Mouse (Mus musculus) cerebellum, postnatal 36 days (tissue): ENCODE data around the gene Peli2.

ENCODE experiments used
- DNase-seq, 2 experiments: peaks; one replicate each; pipeline ENCODE4 v3.0.0; 2021 to 2022; ENCODE audit warnings: mixed read lengths in 2 of 2

Gene Peli2

GRCm38 (mm10) chr14:48196804-48197203 is 76.2 kb downstream of the Peli2 start:
- no peak for DNase-seq

- no peak for DNase-seq
Observed at GRCm38 (mm10) chr14:48197287-48197686, 76.7 kb downstream of the Peli2 start.

GRCm38 (mm10) chr14:48198190-48198954 is 77.7 kb downstream of the Peli2 start:
- no peak for DNase-seq

- peak; percentile 37 to 52 for DNase-seq
Observed at GRCm38 (mm10) chr14:48198957-48199356, 78.3 kb downstream of the Peli2 start.

- no peak for DNase-seq
Observed at GRCm38 (mm10) chr14:48199506-48199905, 78.9 kb downstream of the Peli2 start.

- no peak for DNase-seq
Observed at GRCm38 (mm10) chr14:48200291-48200690, 79.7 kb downstream of the Peli2 start.

- no peak for DNase-seq
Observed at GRCm38 (mm10) chr14:48200788-48201187, 80.2 kb downstream of the Peli2 start.

- no peak for DNase-seq
Observed at GRCm38 (mm10) chr14:48201403-48201802, 80.8 kb downstream of the Peli2 start.

- no peak for DNase-seq
Observed at GRCm38 (mm10) chr14:48202096-48203036, 81.7 kb downstream of the Peli2 start.

GRCm38 (mm10) chr14:48205044-48205443 is 84.4 kb downstream of the Peli2 start:
- no peak for DNase-seq

GRCm38 (mm10) chr14:48205635-48206034 is 85.0 kb downstream of the Peli2 start:
- DNase-seq: no peak

- no peak for DNase-seq
Observed at GRCm38 (mm10) chr14:48207119-48207518, 86.5 kb downstream of the Peli2 start.

GRCm38 (mm10) chr14:48207746-48208640 is 87.4 kb downstream of the Peli2 start:
- no peak for DNase-seq

GRCm38 (mm10) chr14:48209436-48209835 is 88.8 kb downstream of the Peli2 start:
- no peak for DNase-seq

- DNase-seq: peak in 1 of 2 experiments; percentile 46
Observed at GRCm38 (mm10) chr14:48210089-48210488, 89.5 kb downstream of the Peli2 start.

- DNase-seq: no peak
Observed at GRCm38 (mm10) chr14:48211526-48211925, 90.9 kb downstream of the Peli2 start.

- DNase-seq: no peak
Observed at GRCm38 (mm10) chr14:48212839-48213238, 92.2 kb downstream of the Peli2 start.

GRCm38 (mm10) chr14:48213593-48213992 is 93.0 kb downstream of the Peli2 start:
- no peak for DNase-seq

- DNase-seq: no peak
Observed at GRCm38 (mm10) chr14:48222051-48222450, 101.4 kb downstream of the Peli2 start.

GRCm38 (mm10) chr14:48222684-48223083 is 102.1 kb downstream of the Peli2 start:
- no peak for DNase-seq

GRCm38 (mm10) chr14:48224203-48224602 is 103.6 kb downstream of the Peli2 start:
- no peak for DNase-seq

GRCm38 (mm10) chr14:48224861-48225300 is 104.3 kb downstream of the Peli2 start:
- DNase-seq: peak; percentile 68 to 70
